Mouse (Mus musculus) gonadal fat pad, adult 2 months (tissue): ENCODE results near the gene Poll. TPM values are rescaled to one million over a fixed set of nuclear protein-coding genes. Genes with fewer than 3 reads are reported as not detected.
A peak's percentile ranks its signal among the peaks of the same experiment; 100 is the strongest.
"Not testable (repeated sequence)": the region's sequence is repeated elsewhere in the genome, so short reads cannot be mapped to it uniquely, and the experiment has no call there.

Experiments
- DNase-seq: peaks from one replicate; pipeline ENCODE4 v3.0.0-alpha.2; 2012; ENCODE audit warnings: low read depth
- polyA plus RNA-seq: library from polyadenylated mRNA; depleted of rRNA; stranded (reverse); fragments of >200 nt; gene quantifications from 2 replicates; pipeline ENCODE4 v1.2.3, GENCODE M21; 2012

Gene Poll
- polyA plus RNA-seq, 1 experiment, result 11.4 TPM

- DNase-seq, result no peak
Observed at GRCm38 (mm10) chr19:45577141-45577750, 16.9 kb upstream of the Poll start.

- DNase-seq, result no peak
Observed at GRCm38 (mm10) chr19:45575632-45576001, 15.3 kb upstream of the Poll start.

GRCm38 (mm10) chr19:45574941-45575631 lies 14.8 kb upstream of the Poll start:
- DNase-seq, result no peak

GRCm38 (mm10) chr19:45574339-45574898 lies 14.1 kb upstream of the Poll start:
- no peak for DNase-seq

- DNase-seq, result no peak
Observed at GRCm38 (mm10) chr19:45573861-45574267, 13.5 kb upstream of the Poll start.

- DNase-seq, result no peak
Observed at GRCm38 (mm10) chr19:45573033-45573432, 12.7 kb upstream of the Poll start.

GRCm38 (mm10) chr19:45567367-45567766 lies 7.0 kb upstream of the Poll start:
- no peak for DNase-seq

- no peak for DNase-seq
Observed at GRCm38 (mm10) chr19:45565925-45566715, 5.8 kb upstream of the Poll start.

- no peak for DNase-seq
Observed at GRCm38 (mm10) chr19:45554136-45554535, 6.2 kb downstream of the Poll start.

GRCm38 (mm10) chr19:45552187-45552586 lies 8.1 kb downstream of the Poll start:
- no peak for DNase-seq

GRCm38 (mm10) chr19:45549948-45550347 lies 10.4 kb downstream of the Poll start:
- no peak for DNase-seq

- no peak for DNase-seq
Observed at GRCm38 (mm10) chr19:45549128-45549915, 11.0 kb downstream of the Poll start.

GRCm38 (mm10) chr19:45548196-45548595 lies 12.1 kb downstream of the Poll start:
- not testable (repeated sequence) for DNase-seq

- no peak for DNase-seq
Observed at GRCm38 (mm10) chr19:45544925-45545321, 15.4 kb downstream of the Poll start.

- no peak for DNase-seq
Observed at GRCm38 (mm10) chr19:45544152-45544924, 16.0 kb downstream of the Poll start.

- no peak for DNase-seq
Observed at GRCm38 (mm10) chr19:45542061-45542460, 18.3 kb downstream of the Poll start.

- no peak for DNase-seq
Observed at GRCm38 (mm10) chr19:45541409-45542041, 18.8 kb downstream of the Poll start.

GRCm38 (mm10) chr19:45540657-45541408 lies 19.5 kb downstream of the Poll start:
- peak; percentile 16 for DNase-seq

- no peak for DNase-seq
Observed at GRCm38 (mm10) chr19:45537505-45537904, 22.8 kb downstream of the Poll start.

- no peak for DNase-seq
Observed at GRCm38 (mm10) chr19:45535929-45536328, 24.4 kb downstream of the Poll start.
